Mouse (Mus musculus) adrenal gland, postnatal 36 days (tissue): ENCODE measurements around the gene Cyb5d1. TPM values are rescaled to one million over a fixed set of nuclear protein-coding genes. Genes with fewer than 3 reads are reported as not detected.

Experiments
- DNase-seq, 2 experiments: peaks; one replicate each; pipeline ENCODE4 v3.0.0; 2021; ENCODE audit warnings: mixed read lengths in 1 of 2
- total RNA-seq, 2 experiments: library from RNA; stranded (reverse); gene quantifications; 2 replicates each; pipeline ENCODE4 v1.2.3; 2021

Cyb5d1 gene
- total RNA-seq, 2 experiments from 2014 or later: 49.0 to 50.9 TPM

- no peak for DNase-seq
Measured at GRCm38 (mm10) chr11:69379600-69379999, 15.8 kb downstream of the Cyb5d1 start.

DNA sequence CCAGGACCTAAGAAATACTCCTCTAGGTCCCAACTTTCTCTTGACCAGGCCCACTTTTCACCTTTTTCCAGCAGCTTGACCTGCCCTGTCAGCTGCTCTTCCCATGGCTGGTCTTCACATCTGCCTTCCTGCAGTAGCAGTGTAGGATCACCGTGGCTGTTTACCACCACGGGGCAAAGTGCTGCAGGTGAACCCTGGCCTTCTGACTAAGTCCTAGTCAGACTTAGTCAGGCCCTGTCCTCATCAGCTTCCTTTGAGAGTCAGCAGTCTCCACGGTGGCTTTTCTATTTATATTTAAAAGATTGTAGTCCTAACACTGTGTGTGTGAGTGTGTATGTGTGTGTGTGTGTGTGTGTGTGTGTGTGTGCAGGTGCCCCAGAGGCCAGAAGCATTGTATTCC is 17.7 kb downstream of the Cyb5d1 start:
- no peak for DNase-seq

GRCm38 (mm10) chr11:69375646-69376045 is 19.8 kb downstream of the Cyb5d1 start:
- no peak for DNase-seq

GRCm38 (mm10) chr11:69373223-69373965 is 22.0 kb downstream of the Cyb5d1 start:
- DNase-seq: no peak

DNA sequence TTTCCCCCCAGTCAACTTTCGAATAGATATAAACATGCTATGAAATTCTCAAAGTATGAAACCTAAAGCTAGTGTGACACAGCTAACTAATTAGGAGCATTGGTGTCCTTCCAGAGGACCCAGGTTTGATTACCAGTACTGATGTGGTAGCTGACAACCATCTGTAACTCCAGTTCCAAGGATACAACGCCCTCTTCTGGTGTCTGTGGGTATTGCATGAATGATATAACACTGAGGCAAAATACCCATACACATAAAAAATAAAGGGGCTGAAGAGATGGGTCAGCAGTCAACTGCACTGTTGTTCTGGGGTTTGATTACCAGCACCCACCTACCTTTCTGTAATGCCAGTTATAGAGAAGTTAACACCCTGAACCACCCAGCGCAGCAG is 22.7 kb downstream of the Cyb5d1 start:
- DNase-seq: no peak

- peak in 1 of 2 experiments; percentile 41 for DNase-seq
Measured at GRCm38 (mm10) chr11:69372056-69372779, 23.2 kb downstream of the Cyb5d1 start.

DNA sequence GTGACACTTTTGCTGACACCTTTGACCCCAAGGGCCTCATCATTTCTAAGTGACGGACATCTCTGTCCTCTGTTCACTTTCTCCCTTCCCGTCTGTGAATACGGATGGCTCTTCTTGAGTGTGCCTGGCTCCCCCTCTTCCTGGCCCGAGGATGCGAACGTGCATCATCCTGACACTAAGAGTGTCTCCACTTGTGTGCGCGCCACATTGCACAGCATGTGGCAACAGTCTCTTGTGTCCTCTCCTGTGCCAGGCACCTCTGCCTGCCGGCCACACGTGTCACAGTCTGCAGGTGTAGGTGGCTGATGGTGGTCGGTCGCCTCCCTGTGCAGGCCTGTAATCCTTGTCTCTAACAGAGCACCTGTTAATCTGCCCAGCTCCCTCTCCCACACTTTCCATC is 23.8 kb downstream of the Cyb5d1 start:
- DNase-seq: no peak

- no peak for DNase-seq
Measured at GRCm38 (mm10) chr11:69370817-69371215, 24.6 kb downstream of the Cyb5d1 start.

GRCm38 (mm10) chr11:69369990-69370816 is 25.2 kb downstream of the Cyb5d1 start:
- no peak for DNase-seq

DNA sequence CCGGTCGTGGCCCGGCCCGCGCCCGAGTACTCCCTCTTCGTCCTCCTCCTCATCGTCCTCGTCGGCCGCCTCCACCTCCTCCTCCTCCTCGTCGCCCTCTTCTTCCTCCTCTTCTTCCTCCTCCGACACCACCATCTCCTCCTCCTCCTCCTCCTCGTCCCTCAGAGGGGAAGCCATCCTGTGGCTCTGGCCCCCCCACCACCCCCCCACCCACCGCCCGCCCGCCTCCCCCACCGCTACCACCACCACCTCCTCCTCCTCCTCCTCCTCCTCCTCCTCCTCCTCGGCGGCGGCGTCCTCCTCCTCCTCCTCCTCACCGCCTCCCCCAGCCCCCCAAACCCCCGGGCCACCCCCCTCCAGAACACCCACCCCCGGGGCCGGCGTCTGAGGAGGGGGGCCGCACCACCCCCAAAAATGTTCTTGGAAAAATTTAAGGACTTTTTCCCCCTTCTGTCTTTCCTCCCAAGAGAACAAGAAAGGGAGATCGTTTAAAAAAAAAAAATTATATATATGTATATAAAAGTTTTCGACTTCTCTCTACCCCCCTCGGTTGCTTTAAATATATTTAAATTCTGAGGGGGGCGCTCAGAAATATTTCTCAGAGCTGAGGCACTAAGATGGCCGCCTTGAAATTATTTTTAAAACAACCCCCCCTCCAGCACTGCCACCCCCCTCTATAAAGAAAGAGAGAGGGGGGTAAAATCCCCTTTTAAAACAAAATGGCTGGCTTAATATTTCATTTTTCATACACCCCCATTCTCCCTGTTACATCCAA is 26.0 kb downstream of the Cyb5d1 start, which contains the start of gene Chd3:
TSS of gene Chd3 (minus strand) at position 192 of the 775 bp plus-strand sequence.
- DNase-seq: no peak

- DNase-seq: peak; percentile 61 to 79
Measured at GRCm38 (mm10) chr11:69368356-69369214, 26.8 kb downstream of the Cyb5d1 start.

DNA sequence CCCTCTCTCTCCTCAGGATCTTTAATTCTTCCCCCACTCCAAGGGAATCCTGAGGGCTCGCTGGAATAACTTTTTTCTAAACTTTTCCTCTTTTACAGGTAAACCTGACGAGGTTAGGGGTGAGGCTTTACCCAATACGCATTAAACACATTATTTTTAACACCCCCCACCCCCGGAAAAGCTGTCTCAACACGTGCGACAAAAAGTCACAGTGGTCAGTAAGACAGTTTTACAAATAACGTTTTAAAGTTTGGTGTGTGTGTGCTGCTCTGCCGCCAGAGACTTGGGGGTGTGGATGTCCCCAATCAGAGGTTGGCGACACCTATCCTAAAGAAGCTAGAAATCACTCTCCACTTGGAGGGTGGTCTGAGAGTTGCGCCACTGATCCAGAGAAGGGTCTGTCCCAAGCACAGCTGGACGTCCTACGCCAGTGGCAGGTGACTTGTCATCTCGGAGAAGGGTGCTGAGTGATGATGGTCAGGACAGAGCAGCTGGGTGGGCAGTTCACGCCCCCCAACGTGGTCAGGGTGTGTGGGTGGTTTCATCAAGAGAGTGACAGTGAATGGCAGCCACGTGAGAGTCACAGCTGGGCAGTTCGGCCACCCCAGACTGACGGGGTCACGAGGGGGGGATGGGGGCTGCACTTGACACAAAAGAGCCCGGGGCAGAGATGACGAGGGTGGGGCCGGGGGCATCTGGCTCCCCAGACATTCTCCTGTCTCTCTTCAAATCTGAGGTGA is 27.6 kb downstream of the Cyb5d1 start:
- DNase-seq: peak; percentile 16 to 60

DNA sequence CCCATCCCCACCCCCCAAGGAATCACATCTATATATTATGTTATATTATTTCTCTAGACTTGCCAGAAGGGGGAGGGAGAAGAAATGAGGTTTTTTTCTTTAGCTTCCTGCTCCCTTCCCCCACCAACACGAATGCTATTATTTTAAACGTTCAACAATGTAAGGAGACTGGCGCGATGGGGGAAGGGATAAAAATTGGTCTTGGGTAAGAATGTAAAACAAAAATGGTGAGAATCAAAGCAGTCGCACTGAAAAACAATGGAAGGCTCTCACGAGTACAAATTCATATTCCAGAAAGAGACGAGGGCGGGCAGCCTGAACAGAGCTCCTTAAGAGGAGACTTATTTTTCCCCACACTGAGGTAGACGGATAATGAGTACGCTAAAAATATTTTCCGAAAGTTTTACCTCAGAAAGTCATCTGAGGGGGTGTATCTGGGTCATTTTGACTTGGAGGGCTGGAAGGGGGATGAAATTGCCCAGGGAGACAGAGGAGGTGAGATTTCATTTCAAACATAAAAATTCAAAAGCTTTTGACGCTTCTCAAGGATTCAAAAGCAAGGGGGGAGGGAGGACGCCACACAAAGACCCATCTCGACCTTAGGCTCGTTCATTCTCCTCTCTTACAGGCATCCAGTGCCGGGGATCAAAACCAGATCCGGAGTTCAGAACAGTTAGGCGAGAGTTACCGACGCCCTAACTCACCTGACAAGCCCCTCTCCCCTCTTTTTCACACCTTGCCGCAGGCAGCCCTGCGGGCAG is 28.4 kb downstream of the Cyb5d1 start:
- DNase-seq: peak in 1 of 2 experiments; percentile 51

DNA sequence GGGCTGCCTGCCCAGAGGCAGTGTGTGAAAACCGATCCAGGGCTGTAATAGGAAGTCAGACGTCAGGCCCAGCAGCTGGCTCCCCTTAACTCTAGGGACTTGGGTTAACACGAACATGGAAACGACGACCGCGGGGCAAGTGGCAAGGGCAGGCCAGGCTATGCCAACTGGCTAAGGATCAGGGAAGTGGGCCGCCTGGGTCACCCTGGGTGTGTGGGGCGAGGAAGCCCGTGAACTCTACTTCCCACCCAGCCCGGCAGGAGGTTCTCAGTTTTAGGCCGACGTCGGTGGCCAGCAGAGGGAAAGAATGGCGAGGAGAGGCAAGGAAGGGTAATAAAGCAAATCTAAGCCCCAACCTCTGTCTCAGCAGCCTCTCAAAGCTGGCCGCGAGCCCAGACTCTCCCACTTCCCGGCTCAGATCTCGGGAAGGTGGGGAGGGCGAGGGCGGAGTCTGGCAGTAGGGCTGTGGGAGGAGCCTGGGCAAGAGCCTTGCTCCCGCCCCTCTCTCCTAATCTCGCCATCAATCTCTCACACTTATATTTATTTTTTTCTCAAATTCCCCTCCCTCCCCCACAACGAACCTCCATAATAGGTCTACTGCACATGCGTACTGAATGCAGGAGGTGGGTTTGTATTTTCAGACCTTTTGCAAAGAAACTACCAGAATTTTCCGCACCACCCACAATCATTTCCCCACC is 29.1 kb downstream of the Cyb5d1 start:
- DNase-seq: peak; percentile 97 to 98

DNA sequence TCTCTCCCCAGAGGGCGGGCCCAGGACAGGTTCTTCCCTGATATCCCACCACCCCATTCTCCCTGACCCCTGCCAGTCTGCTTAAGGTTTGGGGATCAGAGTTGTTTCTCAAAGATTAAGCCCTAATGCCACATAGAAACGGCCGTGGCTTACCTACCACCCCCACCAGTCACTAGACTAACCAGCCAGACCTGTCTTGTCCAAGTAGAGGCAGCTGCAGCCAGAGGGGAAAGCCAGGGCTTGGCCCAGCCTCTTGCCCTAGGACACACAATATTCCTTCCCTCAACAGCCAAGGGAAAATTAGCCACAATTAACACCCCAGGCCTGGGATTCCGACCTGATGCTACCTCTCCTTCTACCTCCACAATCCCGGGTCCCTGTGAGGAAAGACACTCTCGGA is 29.7 kb downstream of the Cyb5d1 start:
- DNase-seq: no peak

GRCm38 (mm10) chr11:69364910-69365309 is 30.5 kb downstream of the Cyb5d1 start:
- DNase-seq: peak; percentile 97 to 98

- DNase-seq: no peak
Measured at GRCm38 (mm10) chr11:69364376-69364775, 31.1 kb downstream of the Cyb5d1 start.

- DNase-seq: no peak
Measured at GRCm38 (mm10) chr11:69362479-69362878, 33.0 kb downstream of the Cyb5d1 start.

GRCm38 (mm10) chr11:69362021-69362420 is 33.4 kb downstream of the Cyb5d1 start:
- no peak for DNase-seq
